Mouse (Mus musculus) small intestine, adult 2 months (tissue): ENCODE data around the gene Mki67. TPM values are rescaled to one million over a fixed set of nuclear protein-coding genes. Genes with fewer than 3 reads are reported as not detected.

Experiments used
- H3K27ac ChIP-seq: fragments of 200-500 bp; 2 replicates; pipeline ENCODE4 v1.5.1; 2012; ENCODE audit warnings: low read depth, low read length, control low read depth, inconsistent platforms; ENCODE audit not compliant: insufficient read depth
- H3K27me3 ChIP-seq: fragments of 200-500 bp; 2 replicates; pipeline ENCODE4 v1.6.1; 2012; ENCODE audit warnings: mild to moderate bottlenecking, moderate library complexity, low read length, inconsistent platforms; ENCODE audit not compliant: control insufficient read depth, insufficient read depth
- H3K36me3 ChIP-seq: fragments of 200-500 bp; 2 replicates; pipeline ENCODE4 v1.6.1; 2012; ENCODE audit warnings: mild to moderate bottlenecking, low read length, control low read depth, inconsistent platforms; ENCODE audit not compliant: control insufficient read depth, insufficient read depth
- H3K4me1 ChIP-seq: fragments of 200-500 bp; 2 replicates; pipeline ENCODE4 v1.6.1; 2012; ENCODE audit warnings: low read length, inconsistent platforms, mixed read lengths; ENCODE audit not compliant: control insufficient read depth, insufficient read depth, insufficient read length
- H3K4me3 ChIP-seq: fragments of 200-500 bp; 2 replicates; pipeline ENCODE4 v1.5.1; 2012; ENCODE audit warnings: low read depth, mild to moderate bottlenecking, control low read depth, inconsistent platforms, low read length, moderate library complexity
- CTCF ChIP-seq: fragments of 200-500 bp; IDR thresholded peaks from 2 replicates; pipeline ENCODE4 v1.5.1; 2012; ENCODE audit warnings: low read depth, mild to moderate bottlenecking, control low read depth, inconsistent platforms, low read length, moderate library complexity, mixed read lengths; ENCODE audit not compliant: insufficient replicate concordance, insufficient read length; ENCODE audit errors: extremely low read depth
- POLR2A ChIP-seq: fragments of 200-500 bp; IDR thresholded peaks from 2 replicates; pipeline ENCODE4 v1.6.1; 2012; ENCODE audit warnings: low read depth, mild to moderate bottlenecking, control low read depth, inconsistent platforms, low read length, moderate library complexity
- WGBS: fragments of 180-500 bp; shearing (Covaris S2); methylation state at CpG from one replicate; pipeline ENCODE4 v1.1.7; 2018; 5-methylcytosine and 5-hydroxymethylcytosine counted together
- polyA plus RNA-seq: library from polyadenylated mRNA; depleted of rRNA; stranded (reverse); fragments of >200 nt; gene quantifications from 2 replicates; pipeline ENCODE4 v1.2.3, GENCODE M21; 2012; rRNA removed

The Mki67 gene
- 1.0 and 1.7 TPM in 2 replicates for polyA plus RNA-seq

GRCm38 (mm10) chr7:135715642-135716444 lies at the start of gene Mki67:
Mki67 (minus strand) TSS chr7:135716361.
- TF ChIP-seq CTCF (no peak), POLR2A (no peak)
- WGBS = under 1% methylated on average over 80 of the region's 82 CpGs
- Histone ChIP-seq H3K36me3 (no peaks in the 10 kb centered on the region), H3K27ac (peak within 1 kb of the TSS; percentile 54), H3K4me1 (peaks cover 4% of the 10 kb centered on the region; the same call in 1 of the 2 replicates), H3K4me3 (peak within 1 kb of the TSS; percentile 95), H3K27me3 (no peaks in the 10 kb centered on the region)

GRCm38 (mm10) chr7:135763311-135763710 lies 47.1 kb upstream of the Mki67 start:
- Histone ChIP-seq H3K36me3 (no peaks in the 10 kb centered on the region), H3K27me3 (no peaks in the 10 kb centered on the region), H3K4me1 (no peaks in the 10 kb centered on the region), H3K27ac (no peak overlapping the region), H3K4me3 (no peak overlapping the region)
- WGBS = 46% methylated on average over 2 of the region's 2 CpGs
- no peak for TF ChIP-seq CTCF
- no peak for TF ChIP-seq POLR2A

GRCm38 (mm10) chr7:135758754-135759510 lies 42.8 kb upstream of the Mki67 start:
- no peak for TF ChIP-seq POLR2A
- TF ChIP-seq CTCF = no peak
- Histone ChIP-seq H3K27ac (no peak overlapping the region), H3K27me3 (no peaks in the 10 kb centered on the region), H3K4me1 (no peaks in the 10 kb centered on the region), H3K4me3 (no peak overlapping the region), H3K36me3 (no peaks in the 10 kb centered on the region)
- 79% methylated on average over 12 of the region's 12 CpGs for WGBS

GRCm38 (mm10) chr7:135758171-135758570 lies 42.0 kb upstream of the Mki67 start:
- H3K4me1 ChIP-seq = no peaks in the 10 kb centered on the region
- H3K4me3 ChIP-seq = no peak overlapping the region
- H3K36me3 ChIP-seq = no peaks in the 10 kb centered on the region
- no peaks in the 10 kb centered on the region for H3K27me3 ChIP-seq
- TF ChIP-seq POLR2A = no peak
- no peak for TF ChIP-seq CTCF
- no peak overlapping the region for H3K27ac ChIP-seq
- 54% methylated on average over 4 of the region's 4 CpGs for WGBS

- Histone ChIP-seq H3K27ac (no peak overlapping the region), H3K36me3 (no peaks in the 10 kb centered on the region), H3K4me1 (no peaks in the 10 kb centered on the region), H3K4me3 (no peak overlapping the region), H3K27me3 (no peaks in the 10 kb centered on the region)
- TF ChIP-seq CTCF = no peak
- no peak for TF ChIP-seq POLR2A
- WGBS = 75% methylated on average over 6 of the region's 6 CpGs
Measured at GRCm38 (mm10) chr7:135756984-135757586, 40.9 kb upstream of the Mki67 start.

GRCm38 (mm10) chr7:135748986-135749385 lies 32.8 kb upstream of the Mki67 start:
- Histone ChIP-seq H3K27ac (no peak overlapping the region), H3K4me3 (no peak overlapping the region), H3K27me3 (no peaks in the 10 kb centered on the region), H3K4me1 (no peaks in the 10 kb centered on the region), H3K36me3 (no peaks in the 10 kb centered on the region)
- TF ChIP-seq POLR2A (no peak), CTCF (no peak)
- WGBS = 7% methylated on average over 6 of the region's 6 CpGs

- Histone ChIP-seq H3K4me1 (no peaks in the 10 kb centered on the region), H3K27me3 (no peaks in the 10 kb centered on the region), H3K27ac (no peak overlapping the region), H3K4me3 (no peak overlapping the region), H3K36me3 (no peaks in the 10 kb centered on the region)
- no peak for TF ChIP-seq POLR2A
- no peak for TF ChIP-seq CTCF
- 26% methylated on average over 2 of the region's 2 CpGs for WGBS
Measured at GRCm38 (mm10) chr7:135747072-135747471, 30.9 kb upstream of the Mki67 start.
